Mouse (Mus musculus): ENCODE measurements around the gene Gm20873. TPM values are rescaled to one million over a fixed set of nuclear protein-coding genes. Genes with fewer than 3 reads are reported as not detected.
"Not testable (repeated sequence)": the region's sequence is repeated elsewhere in the genome, so short reads cannot be mapped to it uniquely, and the experiment has no call there.

Gene Gm20873
- not detected in 2 replicates for polyA plus RNA-seq (2014; fragmentation: Nextera tagmentation; extraction: Ambion mirVana)

DNA sequence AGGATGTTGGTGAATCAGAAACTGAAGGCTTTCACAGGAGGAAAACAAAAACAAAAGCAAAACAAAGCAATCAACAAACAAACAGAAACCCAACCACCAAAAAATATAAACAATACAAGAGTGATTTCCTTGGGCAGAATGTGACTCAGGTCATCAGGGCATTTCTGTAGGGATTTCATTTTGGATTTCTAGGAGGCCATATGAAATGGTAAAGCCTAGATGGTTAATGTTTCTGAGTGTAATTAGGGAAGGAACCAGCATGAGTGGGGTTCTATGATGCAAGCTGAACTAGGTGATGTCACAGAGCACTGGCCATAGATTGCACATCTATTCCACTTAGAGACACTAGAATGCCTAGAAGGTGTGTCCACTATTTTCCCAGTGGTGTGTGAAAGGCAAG lies at the start of gene Gm20873:
Gm20873 (plus strand) TSS at position 301 of the 400 bp plus-strand sequence.
- not testable (repeated sequence) for H3K27ac ChIP-seq (ENCODE audit: low read depth); H3K9ac ChIP-seq; DNase-seq; H3K27me3 ChIP-seq (ENCODE audit: insufficient read depth, low read length); H3K4me2 ChIP-seq; H3K4me1 ChIP-seq (ENCODE audit: insufficient read depth); ATAC-seq (ENCODE audit: insufficient read depth); H3K36me3 ChIP-seq (ENCODE audit: insufficient read depth); H3K4me3 ChIP-seq (ENCODE audit: low read depth, low read length); H3K9me3 ChIP-seq (ENCODE audit: low read depth, low read length)

DNA sequence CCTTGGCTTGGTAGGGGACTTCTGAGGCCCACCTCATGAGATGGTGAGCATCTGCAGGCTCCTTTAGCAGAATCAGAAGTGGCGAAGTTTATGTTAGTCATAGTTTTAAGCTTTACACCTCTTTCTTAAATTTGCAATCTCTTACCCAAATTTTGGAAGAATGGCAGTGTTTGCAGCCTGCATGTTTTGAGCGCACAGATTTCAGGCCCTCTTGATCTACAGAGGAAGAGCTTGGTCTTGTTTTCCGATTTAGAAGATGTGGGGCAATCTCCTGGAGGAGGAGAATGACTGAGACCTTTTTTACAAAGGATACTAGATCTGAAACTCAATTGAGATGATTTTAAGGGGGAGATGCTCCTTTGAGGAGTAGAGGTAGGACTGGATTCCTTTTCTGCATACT lies 29.0 kb upstream of the Gm20873 start, which contains the start of gene Gm21746:
Gm21746 (minus strand) TSS at position 101 of the 400 bp plus-strand sequence.
- not testable (repeated sequence) for H3K4me3 ChIP-seq (ENCODE audit: low read depth, low read length); H3K9ac ChIP-seq; H3K27ac ChIP-seq (ENCODE audit: low read depth); DNase-seq; ATAC-seq (ENCODE audit: insufficient read depth); H3K27me3 ChIP-seq (ENCODE audit: insufficient read depth, low read length); H3K4me2 ChIP-seq; H3K36me3 ChIP-seq (ENCODE audit: insufficient read depth); H3K9me3 ChIP-seq (ENCODE audit: low read depth, low read length); H3K4me1 ChIP-seq (ENCODE audit: insufficient read depth)
- 53% methylated on average over 2 of the region's 3 CpGs for WGBS

Other genes with a start within 250 kb of the Gm20873 start
- not detected in 2 replicates for gene Gm21746, start 29.1 kb upstream of the Gm20873 start, polyA plus RNA-seq (2014; fragmentation: Nextera tagmentation; extraction: Ambion mirVana)